Mouse (Mus musculus): ENCODE results near the gene Nxpe3. TPM values are rescaled to one million over a fixed set of nuclear protein-coding genes. Genes with fewer than 3 reads are reported as not detected.

Gene Nxpe3
- polyA plus RNA-seq, 1 experiment from 2014 or later = 0.72 TPM

GRCm38 (mm10) chr16:55852943-55853727 lies 42.0 kb downstream of the Nxpe3 start:
- no peaks in the 10 kb centered on the region for H3K27me3 ChIP-seq (replicated peaks; ENCODE audit: control insufficient read depth, insufficient read depth, low read length)
- no peak overlapping the region for H3K9ac ChIP-seq (ENCODE audit: low read depth, low read length)
- no peak overlapping the region for H3K4me3 ChIP-seq (ENCODE audit: low read depth, low read length)
- H3K9me3 ChIP-seq (ENCODE audit: control insufficient read depth) = no peaks in the 10 kb centered on the region
- H3K27ac ChIP-seq (ENCODE audit: low read depth, low read length) = no peak overlapping the region
- WGBS = 51% methylated on average over 19 of the region's 19 CpGs
- no peaks in the 10 kb centered on the region for H3K4me1 ChIP-seq (replicated peaks; ENCODE audit: control insufficient read depth, insufficient read depth, low read length)
- peak; percentile 22; the same call in 1 of the 2 replicates for ATAC-seq
- peak; percentile 97 for TF ChIP-seq CTCF (IDR thresholded peaks at IDR 0.05; ENCODE audit: low read depth)
- H3K36me3 ChIP-seq (ENCODE audit: control insufficient read depth, insufficient read depth) = 0 out of 2 replicates have a peak, but pooled peaks cover 3% of the 10 kb centered on the region
- H3K4me2 ChIP-seq (replicated peaks; ENCODE audit: low read depth) = no peak overlapping the region

- no peaks in the 10 kb centered on the region for H3K4me1 ChIP-seq (replicated peaks; ENCODE audit: control insufficient read depth, insufficient read depth, low read length)
- no peak overlapping the region for H3K4me2 ChIP-seq (replicated peaks; ENCODE audit: low read depth)
- H3K4me3 ChIP-seq (ENCODE audit: low read depth, low read length) = no peak overlapping the region
- no peak overlapping the region for H3K9ac ChIP-seq (ENCODE audit: low read depth, low read length)
- no peak for ATAC-seq
- H3K27ac ChIP-seq (ENCODE audit: low read depth, low read length) = no peak overlapping the region
- 0 out of 2 replicates have a peak, but pooled peaks cover 3% of the 10 kb centered on the region for H3K36me3 ChIP-seq (ENCODE audit: control insufficient read depth, insufficient read depth)
- TF ChIP-seq CTCF (IDR thresholded peaks at IDR 0.05; ENCODE audit: low read depth) = no peak
- H3K27me3 ChIP-seq (replicated peaks; ENCODE audit: control insufficient read depth, insufficient read depth, low read length) = no peaks in the 10 kb centered on the region
- 42% methylated on average over 4 of the region's 4 CpGs for WGBS
- no peaks in the 10 kb centered on the region for H3K9me3 ChIP-seq (ENCODE audit: control insufficient read depth)
Observed at GRCm38 (mm10) chr16:55852515-55852914, 42.6 kb downstream of the Nxpe3 start.

- Histone ChIP-seq H3K4me2 (replicated peaks; ENCODE audit: low read depth) (no peak overlapping the region), H3K9me3 (ENCODE audit: control insufficient read depth) (no peaks in the 10 kb centered on the region), H3K27ac (ENCODE audit: low read depth, low read length) (no peak overlapping the region), H3K4me3 (ENCODE audit: low read depth, low read length) (no peak overlapping the region), H3K36me3 (ENCODE audit: control insufficient read depth, insufficient read depth) (no peaks in the 10 kb centered on the region), H3K9ac (ENCODE audit: low read depth, low read length) (no peak overlapping the region), H3K27me3 (replicated peaks; ENCODE audit: control insufficient read depth, insufficient read depth, low read length) (no peaks in the 10 kb centered on the region), H3K4me1 (replicated peaks; ENCODE audit: control insufficient read depth, insufficient read depth, low read length) (no peaks in the 10 kb centered on the region)
- 97% methylated on average over 3 of the region's 3 CpGs for WGBS
- TF ChIP-seq CTCF (IDR thresholded peaks at IDR 0.05; ENCODE audit: low read depth) = no peak
- ATAC-seq = no peak
Observed at GRCm38 (mm10) chr16:55850485-55850884, 44.6 kb downstream of the Nxpe3 start.

GRCm38 (mm10) chr16:55847679-55848078 lies 47.4 kb downstream of the Nxpe3 start:
- WGBS = 81% methylated on average over 8 of the region's 8 CpGs

GRCm38 (mm10) chr16:55844847-55845246 lies 50.2 kb downstream of the Nxpe3 start:
- Histone ChIP-seq H3K27ac (ENCODE audit: low read depth, low read length) (no peak overlapping the region), H3K9me3 (ENCODE audit: control insufficient read depth) (no peaks in the 10 kb centered on the region), H3K9ac (ENCODE audit: low read depth, low read length) (no peak overlapping the region), H3K4me1 (replicated peaks; ENCODE audit: control insufficient read depth, insufficient read depth, low read length) (no peaks in the 10 kb centered on the region), H3K36me3 (ENCODE audit: control insufficient read depth, insufficient read depth) (peaks cover 10% of the 10 kb centered on the region; the same call in 1 of the 2 replicates), H3K27me3 (replicated peaks; ENCODE audit: control insufficient read depth, insufficient read depth, low read length) (no peaks in the 10 kb centered on the region), H3K4me2 (replicated peaks; ENCODE audit: low read depth) (no peak overlapping the region), H3K4me3 (ENCODE audit: low read depth, low read length) (no peak overlapping the region)
- 96% methylated on average over 3 of the region's 3 CpGs for WGBS
- ATAC-seq = no peak
- no peak for TF ChIP-seq CTCF (IDR thresholded peaks at IDR 0.05; ENCODE audit: low read depth)

More at GRCm38 (mm10) chr16:55847679-55848078, 47.4 kb downstream of the Nxpe3 start:
- Histone ChIP-seq H3K4me3 (ENCODE audit: low read depth, low read length) (no peak overlapping the region), H3K36me3 (ENCODE audit: control insufficient read depth, insufficient read depth) (peaks cover 10% of the 10 kb centered on the region; the same call in 1 of the 2 replicates), H3K27ac (ENCODE audit: low read depth, low read length) (no peak overlapping the region), H3K9me3 (ENCODE audit: control insufficient read depth) (no peaks in the 10 kb centered on the region), H3K4me1 (replicated peaks; ENCODE audit: control insufficient read depth, insufficient read depth, low read length) (no peaks in the 10 kb centered on the region), H3K9ac (ENCODE audit: low read depth, low read length) (no peak overlapping the region), H3K4me2 (replicated peaks; ENCODE audit: low read depth) (no peak overlapping the region), H3K27me3 (replicated peaks; ENCODE audit: control insufficient read depth, insufficient read depth, low read length) (no peaks in the 10 kb centered on the region)
- TF ChIP-seq CTCF (IDR thresholded peaks at IDR 0.05; ENCODE audit: low read depth) = no peak
- no peak for ATAC-seq

GRCm38 (mm10) chr16:55843919-55844318 lies 51.2 kb downstream of the Nxpe3 start:
- H3K4me3 ChIP-seq (ENCODE audit: low read depth, low read length) = no peak overlapping the region
- H3K27me3 ChIP-seq (replicated peaks; ENCODE audit: control insufficient read depth, insufficient read depth, low read length) = no peaks in the 10 kb centered on the region
- WGBS = 93% methylated on average over 12 of the region's 12 CpGs
- no peaks in the 10 kb centered on the region for H3K9me3 ChIP-seq (ENCODE audit: control insufficient read depth)
- H3K4me1 ChIP-seq (replicated peaks; ENCODE audit: control insufficient read depth, insufficient read depth, low read length) = no peaks in the 10 kb centered on the region
- no peak for TF ChIP-seq CTCF (IDR thresholded peaks at IDR 0.05; ENCODE audit: low read depth)
- H3K4me2 ChIP-seq (replicated peaks; ENCODE audit: low read depth) = no peak overlapping the region
- H3K36me3 ChIP-seq (ENCODE audit: control insufficient read depth, insufficient read depth) = peaks cover 10% of the 10 kb centered on the region; the same call in 1 of the 2 replicates
- H3K9ac ChIP-seq (ENCODE audit: low read depth, low read length) = no peak overlapping the region
- ATAC-seq = no peak
- no peak overlapping the region for H3K27ac ChIP-seq (ENCODE audit: low read depth, low read length)
